Mouse (Mus musculus): ENCODE measurements around the gene Ssrp1. TPM values are rescaled to one million over a fixed set of nuclear protein-coding genes. Genes with fewer than 3 reads are reported as not detected.

Gene Ssrp1
- total and polyA plus RNA-seq, 3 experiments: 239 to 875 (median 420) TPM

DNA sequence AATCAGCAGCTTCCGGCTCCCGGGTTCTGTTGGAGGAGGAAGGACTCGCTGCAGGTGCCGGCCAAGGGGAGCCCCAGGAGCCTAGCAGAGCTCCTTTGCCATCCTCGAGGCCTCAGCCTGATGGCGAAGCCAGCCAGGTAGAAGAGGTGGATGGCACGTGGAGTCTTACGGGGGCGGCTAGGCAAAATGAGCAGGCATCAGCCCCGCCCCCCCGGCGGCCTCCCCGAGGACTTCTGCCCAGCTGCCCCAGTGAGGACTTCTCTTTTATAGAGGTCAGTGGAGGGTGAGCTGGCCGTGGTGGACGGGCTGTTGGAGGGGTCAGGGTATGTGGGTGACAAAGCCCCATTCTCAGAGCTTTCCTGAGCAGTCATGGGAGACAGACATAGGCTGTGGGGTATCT, 33.1 kb downstream of the Ssrp1 start:
- no peaks in the 10 kb centered on the region for H3K4me1 ChIP-seq (ENCODE audit: control insufficient read depth in 1 of 2, insufficient read depth in 2 of 2, low read length in 2 of 2)
- H3K9ac ChIP-seq (ENCODE audit: control insufficient read depth, low read depth, low read length, poor library complexity, severe bottlenecking): no peak overlapping the region
- H3K4me3 ChIP-seq (ENCODE audit: control insufficient read depth in 1 of 2, insufficient read depth in 1 of 2, low read depth in 2 of 2, low read length in 2 of 2): no peak overlapping the region
- H3K9me3 ChIP-seq (replicated peaks; ENCODE audit: insufficient read depth, low read length): no peaks in the 10 kb centered on the region
- H3K79me2 ChIP-seq (ENCODE audit: control insufficient read depth, insufficient read depth, low read length, poor library complexity): no peaks in the 10 kb centered on the region
- no peak overlapping the region for H3K27ac ChIP-seq (ENCODE audit: control insufficient read depth, low read depth, low read length)
- no peak for DNase-seq (ENCODE audit: low read depth, low spot score)
- TF ChIP-seq CTCF (IDR thresholded peaks at IDR 0.05 in 2 of 3, conservative IDR thresholded peaks at IDR 0.05 in 1 of 3; ENCODE audit: control insufficient read depth in 1 of 3, insufficient read depth in 1 of 3, low read depth in 2 of 3, low read length in 3 of 3, poor library complexity in 1 of 3, severe bottlenecking in 1 of 3) (no peak), ZKSCAN1 (IDR thresholded peaks at IDR 0.05; ENCODE audit: low read depth, low read length) (no peak), RCOR1 (IDR thresholded peaks at IDR 0.05; ENCODE audit: low read depth, low read length) (no peak), ZNF384 (IDR thresholded peaks at IDR 0.05; ENCODE audit: low read depth, low read length) (no peak), TBP (IDR thresholded peaks at IDR 0.05; ENCODE audit: low read depth, low read length) (no peak)
- H3K27me3 ChIP-seq (ENCODE audit: control insufficient read depth in 1 of 2, insufficient read depth in 2 of 2, low read length in 2 of 2): no peaks in the 10 kb centered on the region
- H3K36me3 ChIP-seq (ENCODE audit: control insufficient read depth in 1 of 2, insufficient read depth in 2 of 2, low read length in 2 of 2): no peaks in the 10 kb centered on the region

DNA sequence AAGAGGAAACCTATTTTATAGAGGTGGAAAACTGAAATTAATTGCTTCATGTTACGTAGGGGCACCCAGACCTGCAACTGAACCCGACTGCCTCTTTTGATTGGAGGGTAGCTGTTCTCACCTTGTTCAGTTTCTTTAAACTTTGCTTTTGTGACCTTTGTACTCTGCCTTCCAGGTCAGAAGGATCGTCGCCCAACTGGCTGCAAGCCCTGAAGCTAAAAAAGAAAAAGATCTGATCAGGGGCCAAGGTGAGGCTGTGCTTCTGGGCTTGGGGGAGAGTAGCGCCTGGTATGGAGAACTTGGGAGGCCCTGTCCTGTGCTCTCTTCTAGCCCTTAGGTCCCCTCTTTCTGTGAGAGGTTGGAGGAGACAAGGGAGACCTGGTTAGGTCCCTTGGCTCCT, 34.9 kb downstream of the Ssrp1 start:
- H3K9me3 ChIP-seq (replicated peaks; ENCODE audit: insufficient read depth, low read length): no peaks in the 10 kb centered on the region

DNA sequence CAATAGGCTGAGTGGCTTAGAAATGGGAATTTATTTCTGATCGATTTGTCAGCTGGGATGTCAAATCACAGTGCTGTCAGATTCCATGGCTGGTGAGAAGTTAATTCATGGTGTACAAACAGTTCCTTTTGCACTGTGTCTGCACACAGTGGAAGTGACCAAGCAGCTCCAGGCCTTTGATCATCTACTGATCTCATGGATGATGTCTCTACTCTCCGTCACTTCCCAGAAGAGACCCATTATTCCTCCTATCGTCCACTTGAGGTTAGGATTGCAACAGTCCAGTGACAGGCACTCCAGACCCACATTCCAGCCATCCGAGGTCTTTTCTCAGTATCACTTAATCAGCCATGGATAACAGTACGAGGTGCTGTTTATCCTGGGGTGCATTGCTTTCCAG, 36.7 kb downstream of the Ssrp1 start:
- H3K79me2 ChIP-seq (ENCODE audit: control insufficient read depth, insufficient read depth, low read length, poor library complexity): no peaks in the 10 kb centered on the region
- no peaks in the 10 kb centered on the region; a peak in 1 of 4 replicates for H3K27me3 ChIP-seq (ENCODE audit: control insufficient read depth in 1 of 2, insufficient read depth in 2 of 2, low read length in 2 of 2)
- H3K9ac ChIP-seq (ENCODE audit: control insufficient read depth, low read depth, low read length, poor library complexity, severe bottlenecking): no peak overlapping the region
- H3K9me3 ChIP-seq (replicated peaks; ENCODE audit: insufficient read depth, low read length): no peaks in the 10 kb centered on the region
- H3K4me3 ChIP-seq (ENCODE audit: control insufficient read depth in 1 of 2, insufficient read depth in 1 of 2, low read depth in 2 of 2, low read length in 2 of 2): no peak overlapping the region
- H3K4me1 ChIP-seq (ENCODE audit: control insufficient read depth in 1 of 2, insufficient read depth in 2 of 2, low read length in 2 of 2): no peaks in the 10 kb centered on the region
- H3K27ac ChIP-seq (ENCODE audit: control insufficient read depth, low read depth, low read length): no peak overlapping the region
- no peaks in the 10 kb centered on the region for H3K36me3 ChIP-seq (ENCODE audit: control insufficient read depth in 1 of 2, insufficient read depth in 2 of 2, low read length in 2 of 2)
- no peak for DNase-seq (ENCODE audit: low read depth, low spot score)
- TF ChIP-seq TAL1 (IDR thresholded peaks at IDR 0.05; ENCODE audit: low read length): no peak
- no peak for TF ChIP-seq GATA1 (IDR thresholded peaks at IDR 0.05; ENCODE audit: low read depth, low read length)
- TF ChIP-seq ZC3H11A (IDR thresholded peaks at IDR 0.05; ENCODE audit: low read depth, low read length): no peak
- no peak for TF ChIP-seq NELFE (IDR thresholded peaks at IDR 0.05; ENCODE audit: low read depth, low read length)
- TF ChIP-seq SIN3A (IDR thresholded peaks at IDR 0.05; ENCODE audit: low read length): no peak

More for the DNA sequence above, 34.9 kb downstream of the Ssrp1 start:
- no peaks in the 10 kb centered on the region for H3K27me3 ChIP-seq (ENCODE audit: control insufficient read depth in 1 of 2, insufficient read depth in 2 of 2, low read length in 2 of 2)
- DNase-seq (ENCODE audit: low read depth, low spot score): no peak
- no peaks in the 10 kb centered on the region for H3K4me1 ChIP-seq (ENCODE audit: control insufficient read depth in 1 of 2, insufficient read depth in 2 of 2, low read length in 2 of 2)
- no peaks in the 10 kb centered on the region for H3K36me3 ChIP-seq (ENCODE audit: control insufficient read depth in 1 of 2, insufficient read depth in 2 of 2, low read length in 2 of 2)
- no peak overlapping the region for H3K4me3 ChIP-seq (ENCODE audit: control insufficient read depth in 1 of 2, insufficient read depth in 1 of 2, low read depth in 2 of 2, low read length in 2 of 2)
- H3K27ac ChIP-seq (ENCODE audit: control insufficient read depth, low read depth, low read length): no peak overlapping the region
- TF ChIP-seq NELFE (IDR thresholded peaks at IDR 0.05; ENCODE audit: low read depth, low read length) (no peak), MXI1 (IDR thresholded peaks at IDR 0.05; ENCODE audit: low read depth, low read length) (no peak), SMC3 (IDR thresholded peaks at IDR 0.05; ENCODE audit: low read depth, low read length) (no peak), ZMIZ1 (IDR thresholded peaks at IDR 0.05; ENCODE audit: low read depth, low read length) (no peak), UBTF (IDR thresholded peaks at IDR 0.05; ENCODE audit: borderline replicate concordance, insufficient read depth, low read depth, low read length) (no peak), JUND (IDR thresholded peaks at IDR 0.05; ENCODE audit: low read depth, low read length) (no peak), USF1 (IDR thresholded peaks at IDR 0.05; ENCODE audit: low read depth, low read length) (no peak), RCOR1 (IDR thresholded peaks at IDR 0.05; ENCODE audit: low read depth, low read length) (no peak), EP300 (IDR thresholded peaks at IDR 0.05; ENCODE audit: low read depth in 1 of 2, low read length in 2 of 2) (no peak), TCF12 (IDR thresholded peaks at IDR 0.05; ENCODE audit: low read depth, low read length) (no peak)
- no peak overlapping the region for H3K9ac ChIP-seq (ENCODE audit: control insufficient read depth, low read depth, low read length, poor library complexity, severe bottlenecking)
- no peaks in the 10 kb centered on the region for H3K79me2 ChIP-seq (ENCODE audit: control insufficient read depth, insufficient read depth, low read length, poor library complexity)
